Mouse (Mus musculus): ENCODE measurements around the gene Cabin1. TPM values are rescaled to one million over a fixed set of nuclear protein-coding genes. Genes with fewer than 3 reads are reported as not detected.

The Cabin1 gene
- polyA plus RNA-seq, 1 experiment from 2014 or later: 23.5 TPM

DNA sequence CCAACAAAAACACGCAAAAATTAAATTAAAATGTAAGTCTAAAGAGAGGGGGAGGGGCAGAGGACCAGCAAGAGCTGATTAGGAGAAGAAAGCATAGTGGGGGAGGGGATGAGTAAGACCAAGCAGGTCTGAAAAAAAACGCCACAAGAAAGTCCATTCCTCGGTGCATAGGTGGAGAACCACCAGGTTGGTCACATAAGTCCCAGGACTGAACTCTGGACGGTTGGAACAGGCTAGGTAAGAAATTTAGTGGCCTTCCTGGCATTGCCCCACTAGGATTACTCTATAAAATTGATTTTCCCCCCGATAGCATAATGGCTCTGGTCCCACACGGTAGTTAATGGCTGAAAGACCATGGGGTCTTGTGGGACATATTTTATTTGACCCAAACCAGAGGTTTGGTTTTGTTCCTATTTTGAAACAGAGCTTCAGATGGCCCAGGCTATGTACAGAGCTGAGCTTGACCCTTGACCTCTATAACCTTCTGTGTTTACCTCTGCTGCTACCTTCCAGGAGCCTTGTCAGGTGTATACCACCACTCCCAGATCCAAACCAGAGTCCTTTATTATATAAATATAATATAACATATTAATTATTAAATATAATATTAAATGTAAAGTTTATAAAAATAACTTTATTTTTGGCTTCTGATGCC, 25.1 kb upstream of the Cabin1 start:
- no peaks in the 10 kb centered on the region for H3K27me3 ChIP-seq (replicated peaks; ENCODE audit: control insufficient read depth, insufficient read depth, low read length)
- WGBS: 73% methylated on average over 6 of the region's 6 CpGs
- no peak for DNase-seq (ENCODE audit: low spot score)

DNA sequence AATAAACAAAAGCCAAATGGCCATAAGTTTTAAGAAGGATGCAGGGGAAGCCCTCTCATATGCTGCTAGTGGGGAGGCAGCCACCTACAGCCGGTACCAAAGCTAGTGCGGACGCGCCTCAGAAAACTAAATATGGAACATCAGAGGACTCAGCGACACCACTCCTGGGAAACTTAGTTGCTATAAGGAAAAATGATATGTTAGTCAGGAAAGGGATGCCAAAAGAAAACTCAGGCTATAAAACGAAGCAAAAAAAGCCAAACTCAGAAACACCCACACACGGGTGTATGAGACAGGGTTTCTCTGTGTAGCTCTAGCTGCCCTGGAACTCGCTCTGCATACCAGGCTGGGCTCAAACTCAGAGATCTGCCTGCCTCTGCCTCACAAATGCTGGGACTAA, 24.1 kb upstream of the Cabin1 start:
- Histone ChIP-seq H3K27me3 (replicated peaks; ENCODE audit: control insufficient read depth, insufficient read depth, low read length) (no peaks in the 10 kb centered on the region), H3K9ac (ENCODE audit: low read depth, low read length) (no peak overlapping the region), H3K4me1 (ENCODE audit: control insufficient read depth, insufficient read depth, low read length) (no peaks in the 10 kb centered on the region; the same call in 1 of the 2 replicates), H3K4me2 (ENCODE audit: low read depth, low read length) (no peak overlapping the region), H3K9me3 (ENCODE audit: control insufficient read depth, low read length) (no peaks in the 10 kb centered on the region), H3K36me3 (ENCODE audit: control insufficient read depth, insufficient read depth, low read length) (no peaks in the 10 kb centered on the region), H3K27ac (replicated peaks; ENCODE audit: low read depth, low read length) (no peak overlapping the region), H3K4me3 (ENCODE audit: low read depth, low read length) (no peak overlapping the region)
- ATAC-seq (ENCODE audit: low read depth) (no peak), DNase-seq (ENCODE audit: low spot score) (no peak)
- 92% methylated on average over 8 of the region's 8 CpGs for WGBS

More for the DNA sequence above, 25.1 kb upstream of the Cabin1 start:
- no peak overlapping the region for H3K27ac ChIP-seq (replicated peaks; ENCODE audit: low read depth, low read length)
- no peak overlapping the region for H3K4me2 ChIP-seq (ENCODE audit: low read depth, low read length)
- ATAC-seq (ENCODE audit: low read depth): no peak
- no peaks in the 10 kb centered on the region for H3K9me3 ChIP-seq (ENCODE audit: control insufficient read depth, low read length)
- H3K4me1 ChIP-seq (ENCODE audit: control insufficient read depth, insufficient read depth, low read length): no peaks in the 10 kb centered on the region; the same call in 1 of the 2 replicates
- H3K36me3 ChIP-seq (ENCODE audit: control insufficient read depth, insufficient read depth, low read length): no peaks in the 10 kb centered on the region
- H3K9ac ChIP-seq (ENCODE audit: low read depth, low read length): no peak overlapping the region
- no peak overlapping the region for H3K4me3 ChIP-seq (ENCODE audit: low read depth, low read length)

DNA sequence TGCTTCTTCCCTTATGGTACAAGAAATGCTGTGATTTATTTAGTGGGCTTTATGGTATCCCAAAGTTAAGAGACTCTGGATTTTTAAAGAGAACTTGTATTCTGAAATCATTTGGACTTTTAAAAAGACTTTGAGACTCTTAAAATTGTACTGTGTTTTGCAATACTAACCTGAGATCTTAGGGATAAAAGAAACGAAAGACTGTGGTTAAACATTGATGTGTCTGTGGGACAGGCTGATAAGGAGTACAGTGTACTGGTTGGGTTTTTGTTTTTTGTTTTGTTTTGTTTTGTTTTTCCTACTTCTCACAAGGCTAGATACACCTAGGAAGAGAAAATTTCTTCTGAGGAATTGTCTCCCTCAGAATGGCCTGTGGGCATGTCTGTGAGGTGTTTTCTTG, 21.3 kb upstream of the Cabin1 start:
- Histone ChIP-seq H3K27ac (replicated peaks; ENCODE audit: low read depth, low read length) (no peak overlapping the region), H3K4me1 (ENCODE audit: control insufficient read depth, insufficient read depth, low read length) (no peaks in the 10 kb centered on the region; the same call in 1 of the 2 replicates), H3K36me3 (ENCODE audit: control insufficient read depth, insufficient read depth, low read length) (no peaks in the 10 kb centered on the region), H3K4me2 (ENCODE audit: low read depth, low read length) (no peak overlapping the region), H3K9me3 (ENCODE audit: control insufficient read depth, low read length) (no peaks in the 10 kb centered on the region), H3K9ac (ENCODE audit: low read depth, low read length) (no peak overlapping the region), H3K27me3 (replicated peaks; ENCODE audit: control insufficient read depth, insufficient read depth, low read length) (no peaks in the 10 kb centered on the region), H3K4me3 (ENCODE audit: low read depth, low read length) (no peak overlapping the region)
- WGBS: 65% methylated on average over 1 of the region's 1 CpGs
- ATAC-seq (ENCODE audit: low read depth) (no peak), DNase-seq (ENCODE audit: low spot score) (no peak)

DNA sequence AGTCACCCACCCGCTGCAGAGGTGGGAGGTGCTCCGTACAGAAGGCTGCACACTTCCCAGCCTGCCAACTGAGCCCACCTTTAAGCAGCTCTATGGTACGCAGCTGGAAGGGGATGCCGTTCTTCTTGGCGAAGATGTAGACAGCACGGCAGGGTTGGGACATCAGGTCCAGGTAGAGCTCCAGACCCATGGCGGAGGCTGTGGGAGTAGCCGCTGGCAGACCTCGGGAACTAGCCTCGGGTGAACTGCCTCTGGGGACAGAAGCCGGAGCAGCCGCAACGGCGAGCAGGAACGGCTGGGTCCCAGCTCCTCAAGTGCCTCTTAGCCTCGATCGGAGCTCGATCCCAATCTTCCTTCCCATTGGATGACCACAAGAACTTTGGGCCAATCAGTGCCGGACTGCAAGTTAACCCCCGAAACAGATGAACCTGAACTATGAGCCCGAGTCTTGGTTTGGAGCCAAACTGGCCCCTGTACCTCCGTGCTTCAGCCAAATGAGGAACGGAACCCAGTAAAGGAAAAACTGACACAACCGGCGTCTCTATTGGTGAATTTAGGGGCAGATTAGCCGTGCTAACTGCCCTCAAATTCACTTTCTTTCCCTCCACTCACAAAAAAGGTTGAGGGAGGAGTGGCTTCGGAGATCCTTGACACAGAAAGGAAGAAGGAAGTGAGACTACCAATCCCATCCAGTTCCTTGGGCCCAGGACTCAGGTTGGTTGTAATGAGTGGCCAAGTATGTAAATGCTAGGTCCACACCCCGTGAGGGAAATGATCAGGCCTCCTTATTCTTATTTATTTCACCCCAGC, 16.8 kb upstream of the Cabin1 start, which contains the start of the genes Gm20441 and Gstt3:
Gene Gm20441 (minus strand): TSS at position 186 of the 810 bp plus-strand sequence.
Gene Gstt3 (minus strand): TSS at position 646 of the 810 bp plus-strand sequence.
- Histone ChIP-seq H3K27ac (replicated peaks; ENCODE audit: low read depth, low read length) (peak within 1 kb of the TSS; percentile 63; the same call in 1 of the 2 replicates), H3K4me1 (ENCODE audit: control insufficient read depth, insufficient read depth, low read length) (0 out of 2 replicates have a peak, but pooled peaks cover 5% of the 10 kb centered on the region), H3K27me3 (replicated peaks; ENCODE audit: control insufficient read depth, insufficient read depth, low read length) (0 out of 2 replicates have a peak, but pooled peaks cover 10% of the 10 kb centered on the region), H3K4me2 (ENCODE audit: low read depth, low read length) (peak within 1 kb of the TSS; percentile 63), H3K4me3 (ENCODE audit: low read depth, low read length) (peak within 1 kb of the TSS; percentile 41), H3K9ac (ENCODE audit: low read depth, low read length) (peak within 1 kb of the TSS; percentile 46), H3K9me3 (ENCODE audit: control insufficient read depth, low read length) (no peaks in the 10 kb centered on the region), H3K36me3 (ENCODE audit: control insufficient read depth, insufficient read depth, low read length) (no peaks in the 10 kb centered on the region)
- ATAC-seq (ENCODE audit: low read depth) (peak; percentile 89), DNase-seq (ENCODE audit: low spot score) (peak; percentile 87)
- under 1% methylated on average over 28 of the region's 28 CpGs for WGBS

DNA sequence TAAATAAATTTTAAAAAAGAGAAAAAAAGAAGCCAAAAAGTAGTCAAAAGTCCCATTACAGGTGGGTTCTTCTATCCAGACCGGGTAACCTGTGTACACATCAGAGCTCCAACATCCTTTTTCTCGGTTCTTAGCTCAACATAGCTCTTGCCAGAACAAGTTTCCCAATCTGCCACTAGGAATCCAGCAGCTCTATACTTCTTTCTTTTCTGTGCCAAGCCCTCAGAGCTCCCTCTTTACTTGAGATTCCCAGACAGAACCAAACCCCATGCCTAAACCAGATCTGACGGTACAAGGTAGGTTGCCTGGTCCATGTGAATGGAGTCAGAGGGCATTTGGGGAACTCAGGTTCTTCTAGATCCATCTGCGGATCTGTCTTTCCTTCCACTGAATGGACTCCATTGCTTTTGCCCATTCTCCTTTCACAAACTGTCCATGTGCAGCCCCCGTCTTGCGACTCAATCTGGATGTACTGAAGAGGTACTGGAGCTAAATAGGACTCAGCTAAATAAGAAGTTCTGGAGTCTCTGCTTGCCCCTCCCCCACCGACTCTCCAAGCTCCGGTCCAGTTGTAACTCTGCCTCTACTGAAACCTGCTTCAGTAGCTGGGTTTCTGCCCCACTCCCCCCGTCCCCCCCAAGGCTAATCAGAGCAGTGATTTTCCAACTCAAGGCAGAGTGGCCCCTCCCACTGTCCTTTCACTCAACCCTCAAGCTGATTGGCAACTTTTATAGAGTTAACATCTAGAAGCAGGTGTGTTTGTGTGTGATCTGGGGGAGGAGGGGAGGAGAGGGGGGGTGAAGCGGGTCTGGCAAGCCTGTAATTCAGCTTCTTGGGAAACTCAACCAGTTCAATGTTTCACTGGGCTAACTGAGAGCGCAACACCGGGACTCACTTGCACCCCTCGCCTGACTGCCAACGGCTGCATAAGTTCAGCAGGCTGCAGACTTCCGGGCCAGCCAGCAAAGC, 15.3 kb upstream of the Cabin1 start:
- 0 out of 2 replicates have a peak, but pooled peaks cover 5% of the 10 kb centered on the region for H3K4me1 ChIP-seq (ENCODE audit: control insufficient read depth, insufficient read depth, low read length)
- DNase-seq (ENCODE audit: low spot score) (peak; percentile 50), ATAC-seq (ENCODE audit: low read depth) (no peak; the same call in 1 of the 2 replicates)
- H3K9ac ChIP-seq (ENCODE audit: low read depth, low read length): no peak overlapping the region
- peak overlapping the region; percentile 63 for H3K4me2 ChIP-seq (ENCODE audit: low read depth, low read length)
- H3K27me3 ChIP-seq (replicated peaks; ENCODE audit: control insufficient read depth, insufficient read depth, low read length): 0 out of 2 replicates have a peak, but pooled peaks cover 10% of the 10 kb centered on the region
- no peaks in the 10 kb centered on the region for H3K36me3 ChIP-seq (ENCODE audit: control insufficient read depth, insufficient read depth, low read length)
- H3K4me3 ChIP-seq (ENCODE audit: low read depth, low read length): peak overlapping the region; percentile 41
- no peak overlapping the region for H3K27ac ChIP-seq (replicated peaks; ENCODE audit: low read depth, low read length)
- WGBS: 37% methylated on average over 15 of the region's 15 CpGs
- H3K9me3 ChIP-seq (ENCODE audit: control insufficient read depth, low read length): no peaks in the 10 kb centered on the region

DNA sequence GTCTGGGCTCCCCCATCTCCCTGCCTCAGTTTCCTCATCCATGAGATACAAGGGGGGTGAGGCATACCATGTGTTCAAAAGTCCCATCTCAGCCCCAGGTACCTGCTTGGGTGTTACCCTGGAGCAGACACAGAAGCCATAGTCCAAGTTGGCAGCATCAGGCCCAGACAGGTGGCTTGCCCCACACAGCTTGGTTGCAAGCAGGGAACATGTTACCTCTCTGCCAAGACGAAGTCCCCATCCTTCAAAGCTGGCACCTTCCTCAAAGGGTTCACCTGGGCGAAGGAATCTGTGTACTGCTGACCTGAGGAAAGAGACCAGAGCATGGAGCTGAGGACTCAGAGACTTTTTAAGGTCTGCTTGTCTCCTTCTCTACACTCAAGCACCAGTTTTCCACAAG, 13.7 kb upstream of the Cabin1 start:
- Histone ChIP-seq H3K4me3 (ENCODE audit: low read depth, low read length) (no peak overlapping the region), H3K4me2 (ENCODE audit: low read depth, low read length) (no peak overlapping the region), H3K4me1 (ENCODE audit: control insufficient read depth, insufficient read depth, low read length) (0 out of 2 replicates have a peak, but pooled peaks cover 5% of the 10 kb centered on the region), H3K27ac (replicated peaks; ENCODE audit: low read depth, low read length) (no peak overlapping the region), H3K36me3 (ENCODE audit: control insufficient read depth, insufficient read depth, low read length) (no peaks in the 10 kb centered on the region), H3K9ac (ENCODE audit: low read depth, low read length) (no peak overlapping the region), H3K9me3 (ENCODE audit: control insufficient read depth, low read length) (no peaks in the 10 kb centered on the region), H3K27me3 (replicated peaks; ENCODE audit: control insufficient read depth, insufficient read depth, low read length) (0 out of 2 replicates have a peak, but pooled peaks cover 10% of the 10 kb centered on the region)
- WGBS: 87% methylated on average over 2 of the region's 2 CpGs
- ATAC-seq (ENCODE audit: low read depth) (no peak), DNase-seq (ENCODE audit: low spot score) (no peak)

DNA sequence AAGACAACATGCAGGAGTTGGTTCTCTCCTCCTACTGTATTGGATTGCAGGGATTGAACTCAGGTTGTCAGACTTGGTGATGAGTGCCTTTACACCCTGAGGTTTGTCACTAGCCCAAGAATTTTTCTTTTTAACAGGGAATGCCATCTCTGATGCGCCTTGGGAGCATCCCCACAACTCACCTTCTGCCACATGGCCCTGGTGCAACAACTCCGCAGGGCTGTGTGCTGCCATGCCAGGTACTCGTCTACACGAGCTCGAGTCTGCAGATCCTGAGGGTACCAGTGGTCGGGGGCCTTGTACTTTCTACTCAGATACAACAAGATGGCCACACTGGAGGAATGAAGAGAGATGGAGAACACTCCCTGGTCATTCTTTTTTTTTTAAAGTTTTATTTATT, 12.4 kb upstream of the Cabin1 start:
- ATAC-seq (ENCODE audit: low read depth): no peak
- no peaks in the 10 kb centered on the region for H3K36me3 ChIP-seq (ENCODE audit: control insufficient read depth, insufficient read depth, low read length)
- H3K9ac ChIP-seq (ENCODE audit: low read depth, low read length): no peak overlapping the region
- 80% methylated on average over 6 of the region's 6 CpGs for WGBS
- H3K4me2 ChIP-seq (ENCODE audit: low read depth, low read length): no peak overlapping the region
- no peaks in the 10 kb centered on the region for H3K9me3 ChIP-seq (ENCODE audit: control insufficient read depth, low read length)
- no peak for DNase-seq (ENCODE audit: low spot score)
- H3K27me3 ChIP-seq (replicated peaks; ENCODE audit: control insufficient read depth, insufficient read depth, low read length): 0 out of 2 replicates have a peak, but pooled peaks cover 10% of the 10 kb centered on the region
- no peak overlapping the region for H3K4me3 ChIP-seq (ENCODE audit: low read depth, low read length)
- H3K27ac ChIP-seq (replicated peaks; ENCODE audit: low read depth, low read length): no peak overlapping the region
- 0 out of 2 replicates have a peak, but pooled peaks cover 15% of the 10 kb centered on the region for H3K4me1 ChIP-seq (ENCODE audit: control insufficient read depth, insufficient read depth, low read length)

DNA sequence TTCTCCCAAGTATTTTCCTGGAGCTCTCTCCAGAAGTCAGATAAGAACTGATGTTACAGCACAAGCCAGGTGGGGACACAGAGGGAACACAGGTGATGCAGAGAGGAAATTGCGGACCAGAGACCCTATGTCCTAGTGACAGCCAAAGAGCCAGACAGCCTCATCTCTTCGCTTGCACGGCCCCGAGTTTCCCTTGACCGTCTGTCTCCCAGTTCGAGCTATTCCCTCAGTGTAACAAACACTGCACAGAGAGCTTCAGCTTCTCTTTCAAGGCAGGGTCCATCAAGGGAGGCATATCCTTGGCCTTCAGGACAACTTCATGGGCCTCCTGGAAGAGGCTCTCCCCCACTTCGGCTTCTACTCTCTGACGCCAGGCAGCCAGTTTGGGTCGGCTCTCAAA, 10.4 kb upstream of the Cabin1 start:
- no peak overlapping the region for H3K27ac ChIP-seq (replicated peaks; ENCODE audit: low read depth, low read length)
- no peaks in the 10 kb centered on the region for H3K9me3 ChIP-seq (ENCODE audit: control insufficient read depth, low read length)
- no peak for DNase-seq (ENCODE audit: low spot score)
- H3K4me3 ChIP-seq (ENCODE audit: low read depth, low read length): no peak overlapping the region
- no peak overlapping the region for H3K4me2 ChIP-seq (ENCODE audit: low read depth, low read length)
- H3K9ac ChIP-seq (ENCODE audit: low read depth, low read length): no peak overlapping the region
- ATAC-seq (ENCODE audit: low read depth): no peak
- no peaks in the 10 kb centered on the region for H3K36me3 ChIP-seq (ENCODE audit: control insufficient read depth, insufficient read depth, low read length)
- H3K27me3 ChIP-seq (replicated peaks; ENCODE audit: control insufficient read depth, insufficient read depth, low read length): 0 out of 2 replicates have a peak, but pooled peaks cover 4% of the 10 kb centered on the region
- 0 out of 2 replicates have a peak, but pooled peaks cover 11% of the 10 kb centered on the region for H3K4me1 ChIP-seq (ENCODE audit: control insufficient read depth, insufficient read depth, low read length)
- 90% methylated on average over 9 of the region's 9 CpGs for WGBS
